Mouse (Mus musculus) heart, embryonic 16.5 days (tissue): ENCODE results near the gene Rab19. TPM values are rescaled to one million over a fixed set of nuclear protein-coding genes. Genes with fewer than 3 reads are reported as not detected.
"Not testable (repeated sequence)": the region's sequence is repeated elsewhere in the genome, so short reads cannot be mapped to it uniquely, and the experiment has no call there.

Source experiments
- ATAC-seq: fragments of 200-750 bp; cut with Nextera tagmentation; replicated peaks from 2 replicates; pipeline ENCODE4 v1.8.0; 2017; ENCODE audit warnings: moderate number of reproducible peaks; ENCODE audit not compliant: insufficient read depth, low FRiP score; ENCODE audit errors: extremely low read depth
- H3K27ac ChIP-seq: fragments of 300-500 bp; sonication (generic); 2 replicates; pipeline ENCODE4 v1.5.1; 2014; ENCODE audit warnings: mild to moderate bottlenecking, low read length, control low read depth, moderate library complexity
- H3K27me3 ChIP-seq: fragments of 300-500 bp; sonication (generic); 2 replicates; pipeline ENCODE4 v1.6.1; 2014; ENCODE audit warnings: low read length, mixed read lengths; ENCODE audit not compliant: control insufficient read depth, insufficient read depth
- H3K36me3 ChIP-seq: fragments of 300-500 bp; sonication (generic); 2 replicates; pipeline ENCODE4 v1.6.1; 2014; ENCODE audit not compliant: control insufficient read depth, insufficient read depth
- H3K4me1 ChIP-seq: fragments of 300-500 bp; sonication (generic); 2 replicates; pipeline ENCODE4 v1.6.1; 2014; ENCODE audit warnings: low read length, mixed read lengths; ENCODE audit not compliant: control insufficient read depth, insufficient read depth
- H3K4me2 ChIP-seq: fragments of 300-500 bp; sonication (generic); 2 replicates; pipeline ENCODE4 v1.6.1; 2014; ENCODE audit warnings: low read depth, mild to moderate bottlenecking, control low read depth, low read length
- H3K4me3 ChIP-seq: fragments of 300-500 bp; sonication (generic); 2 replicates; pipeline ENCODE4 v1.5.1; 2014; ENCODE audit warnings: mild to moderate bottlenecking, control low read depth, low read length
- H3K9ac ChIP-seq: fragments of 300-500 bp; sonication (generic); 2 replicates; pipeline ENCODE4 v1.6.1; 2014; ENCODE audit warnings: low read length, control low read depth
- H3K9me3 ChIP-seq: fragments of 300-500 bp; sonication (generic); replicated peaks from 2 replicates; pipeline ENCODE4 v1.6.1; 2016; ENCODE audit warnings: low read length; ENCODE audit not compliant: control insufficient read depth
- WGBS: fragments of 180-500 bp; shearing (Covaris S2); extraction: QIAGEN DNeasy Blood & Tissue Kit; methylation state at CpG from one replicate; pipeline ENCODE4 v1.1.7; 2014; 5-methylcytosine and 5-hydroxymethylcytosine counted together
- polyA plus RNA-seq: library from polyadenylated mRNA; unstranded; fragments of >200 nt; fragmentation: Nextera tagmentation; extraction: Ambion mirVana; gene quantifications from 2 replicates; pipeline ENCODE4 v1.2.1, GENCODE M21; 2015

Rab19 gene
- polyA plus RNA-seq, 1 experiment from 2014 or later, result 1.9 TPM

DNA sequence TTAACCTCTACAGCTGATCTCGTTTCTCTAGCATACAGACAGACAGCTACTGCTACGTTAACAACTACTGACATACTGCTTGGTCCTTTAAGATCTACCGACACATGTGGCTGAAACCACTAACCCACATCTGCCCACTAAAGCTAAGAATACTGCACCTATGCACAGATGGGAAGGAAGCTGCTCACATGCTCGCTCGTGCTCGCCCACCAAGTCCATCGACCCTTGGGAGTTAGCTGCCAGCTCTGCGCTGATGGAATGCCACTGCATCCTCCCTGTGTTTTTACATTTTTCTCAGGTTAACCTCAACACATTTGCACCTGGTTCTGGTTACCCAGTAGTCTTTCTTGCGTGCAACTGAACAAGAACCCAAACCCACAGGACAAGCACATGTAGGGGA, 17.4 kb downstream of the Rab19 start:
- Histone ChIP-seq H3K9me3 (no peaks in the 10 kb centered on the region), H3K4me3 (no peak overlapping the region), H3K27ac (no peak overlapping the region), H3K4me1 (no peaks in the 10 kb centered on the region), H3K27me3 (no peaks in the 10 kb centered on the region), H3K4me2 (no peak overlapping the region), H3K9ac (no peak overlapping the region), H3K36me3 (0 out of 2 replicates have a peak, but pooled peaks cover 2% of the 10 kb centered on the region)
- WGBS, result 85% methylated on average over 9 of the region's 9 CpGs
- ATAC-seq, result no peak

DNA sequence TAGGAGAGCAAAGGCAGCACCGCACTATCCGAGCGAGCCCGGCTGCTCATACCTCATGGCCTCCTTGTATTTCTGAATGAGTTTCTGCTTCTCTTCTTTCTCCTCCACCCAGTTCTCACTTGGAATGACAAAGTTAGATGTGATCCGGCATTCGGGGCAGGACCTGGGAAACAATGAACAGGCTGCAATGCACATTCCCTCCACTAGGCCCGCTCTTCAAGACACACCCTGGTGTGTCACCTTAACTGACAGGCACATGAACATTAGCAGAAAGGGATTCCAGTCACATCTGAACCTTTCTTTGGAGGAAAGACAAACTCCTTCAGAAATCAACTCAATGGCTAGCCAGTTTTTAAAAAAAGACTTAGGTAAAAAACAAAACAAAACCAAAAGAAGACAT, 19.4 kb downstream of the Rab19 start:
- ATAC-seq, result no peak
- WGBS, result 72% methylated on average over 7 of the region's 7 CpGs

DNA sequence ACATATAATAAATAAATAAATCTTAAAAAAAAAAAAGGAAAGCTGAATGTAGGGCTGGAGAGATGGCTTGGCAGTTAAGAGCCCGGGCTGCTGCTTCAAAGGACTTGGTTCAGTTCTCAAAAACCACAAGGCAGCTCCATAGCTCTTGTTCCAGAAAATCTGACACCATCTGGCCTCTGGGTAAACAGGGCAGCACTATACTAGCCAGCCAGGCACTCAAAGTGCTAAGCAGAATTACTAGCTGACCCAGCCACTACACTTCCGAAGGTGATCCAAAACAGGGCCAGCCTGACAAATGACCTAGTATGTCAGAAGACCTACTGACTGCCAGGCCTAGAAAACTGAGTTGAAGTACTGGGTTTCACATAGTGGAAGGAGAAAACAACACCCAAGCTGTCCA, 22.2 kb downstream of the Rab19 start:
- no peaks in the 10 kb centered on the region for H3K9me3 ChIP-seq
- H3K4me3 ChIP-seq, result no peak overlapping the region
- no peak overlapping the region for H3K27ac ChIP-seq
- no peaks in the 10 kb centered on the region for H3K4me1 ChIP-seq
- 85% methylated on average over 2 of the region's 2 CpGs for WGBS
- H3K4me2 ChIP-seq, result no peak overlapping the region
- H3K9ac ChIP-seq, result no peak overlapping the region
- H3K36me3 ChIP-seq, result peaks cover 8% of the 10 kb centered on the region; the same call in 1 of the 2 replicates
- no peaks in the 10 kb centered on the region for H3K27me3 ChIP-seq
- no peak for ATAC-seq

More for the DNA sequence above, 19.4 kb downstream of the Rab19 start:
- H3K27ac ChIP-seq, result no peak overlapping the region
- H3K4me3 ChIP-seq, result no peak overlapping the region
- H3K4me1 ChIP-seq, result no peaks in the 10 kb centered on the region
- no peak overlapping the region for H3K4me2 ChIP-seq
- H3K9me3 ChIP-seq, result no peaks in the 10 kb centered on the region
- no peak overlapping the region for H3K9ac ChIP-seq
- H3K36me3 ChIP-seq, result peaks cover 8% of the 10 kb centered on the region; the same call in 1 of the 2 replicates
- no peaks in the 10 kb centered on the region for H3K27me3 ChIP-seq

DNA sequence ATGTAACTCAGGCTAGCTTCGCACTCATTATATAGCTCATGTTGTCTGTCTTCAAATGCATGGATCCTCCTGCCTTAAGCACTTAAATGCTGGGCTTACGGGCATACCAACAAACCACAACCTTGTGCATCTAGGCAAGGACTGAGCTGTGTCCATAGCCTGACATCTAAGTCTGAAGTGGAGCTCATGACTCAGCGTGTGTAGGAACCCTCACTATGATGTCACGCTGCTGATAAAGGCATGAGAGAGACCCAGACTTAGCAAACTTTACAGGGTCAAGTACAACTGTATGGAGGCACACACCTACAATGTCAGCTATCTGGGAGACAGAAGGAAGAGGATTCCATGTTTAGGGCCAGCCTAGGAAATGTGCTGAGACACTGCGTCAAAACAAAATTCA, 25.5 kb downstream of the Rab19 start:
- no peak for ATAC-seq
- H3K27ac ChIP-seq, result no peak overlapping the region
- H3K27me3 ChIP-seq, result no peaks in the 10 kb centered on the region
- H3K36me3 ChIP-seq, result peaks cover 6% of the 10 kb centered on the region; the same call in 1 of the 2 replicates
- 76% methylated on average over 5 of the region's 5 CpGs for WGBS
- no peaks in the 10 kb centered on the region for H3K9me3 ChIP-seq
- H3K4me1 ChIP-seq, result no peaks in the 10 kb centered on the region
- no peak overlapping the region for H3K4me3 ChIP-seq
- no peak overlapping the region for H3K4me2 ChIP-seq
- no peak overlapping the region for H3K9ac ChIP-seq

DNA sequence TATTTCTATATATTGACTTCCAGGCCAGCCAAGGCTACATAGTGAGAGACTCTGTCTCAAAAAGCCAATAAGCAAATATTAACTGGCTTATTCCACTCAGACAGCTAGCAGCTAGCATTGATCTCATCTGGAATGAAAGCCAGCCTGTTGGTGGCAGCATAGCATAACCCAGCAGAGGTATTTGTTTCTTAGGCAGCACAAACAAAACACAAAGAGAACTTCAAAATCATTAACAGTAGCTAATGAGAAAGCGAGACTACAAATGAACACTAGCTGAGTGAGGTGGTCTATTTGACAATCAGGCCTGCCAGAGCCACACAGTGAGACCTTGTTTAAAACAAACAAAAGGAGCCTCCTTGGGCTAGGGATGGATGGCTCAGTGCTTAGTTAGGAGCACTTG, 33.1 kb downstream of the Rab19 start:
- no peak overlapping the region for H3K27ac ChIP-seq
- ATAC-seq, result no peak
- peaks cover 3% of the 10 kb centered on the region; the same call in 1 of the 2 replicates for H3K27me3 ChIP-seq
- H3K4me2 ChIP-seq, result no peak overlapping the region
- peaks cover 3% of the 10 kb centered on the region for H3K4me1 ChIP-seq
- H3K9me3 ChIP-seq, result no peaks in the 10 kb centered on the region
- 90% methylated on average over 1 of the region's 1 CpGs for WGBS
- H3K36me3 ChIP-seq, result no peaks in the 10 kb centered on the region
- no peak overlapping the region for H3K9ac ChIP-seq
- H3K4me3 ChIP-seq, result no peak overlapping the region

DNA sequence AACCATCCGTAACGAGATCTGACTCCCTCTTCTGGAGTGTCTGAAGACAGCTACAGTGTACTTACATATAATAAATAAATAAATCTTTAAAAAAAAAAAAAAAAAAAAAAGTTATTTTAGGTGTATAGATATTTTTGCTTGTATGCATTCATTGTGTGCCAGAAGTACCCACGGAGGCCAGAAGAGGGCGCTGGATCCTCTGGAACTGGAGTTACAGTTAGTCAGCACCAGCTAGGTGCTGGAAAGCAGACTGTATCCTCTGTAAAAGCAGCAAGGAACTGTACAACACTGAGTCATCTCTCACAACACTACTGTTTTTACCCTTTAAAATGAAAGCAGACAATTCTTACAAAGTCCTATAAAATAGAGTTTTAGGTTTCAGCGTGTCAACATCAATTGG, 34.8 kb downstream of the Rab19 start:
- Histone ChIP-seq H3K36me3 (no peaks in the 10 kb centered on the region), H3K4me2 (no peak overlapping the region), H3K9ac (no peak overlapping the region), H3K27me3 (peaks cover 3% of the 10 kb centered on the region; the same call in 1 of the 2 replicates), H3K4me3 (no peak overlapping the region), H3K27ac (no peak overlapping the region), H3K4me1 (peaks cover 7% of the 10 kb centered on the region), H3K9me3 (no peaks in the 10 kb centered on the region)
- 53% methylated on average over 3 of the region's 5 CpGs for WGBS
- ATAC-seq, result no peak

DNA sequence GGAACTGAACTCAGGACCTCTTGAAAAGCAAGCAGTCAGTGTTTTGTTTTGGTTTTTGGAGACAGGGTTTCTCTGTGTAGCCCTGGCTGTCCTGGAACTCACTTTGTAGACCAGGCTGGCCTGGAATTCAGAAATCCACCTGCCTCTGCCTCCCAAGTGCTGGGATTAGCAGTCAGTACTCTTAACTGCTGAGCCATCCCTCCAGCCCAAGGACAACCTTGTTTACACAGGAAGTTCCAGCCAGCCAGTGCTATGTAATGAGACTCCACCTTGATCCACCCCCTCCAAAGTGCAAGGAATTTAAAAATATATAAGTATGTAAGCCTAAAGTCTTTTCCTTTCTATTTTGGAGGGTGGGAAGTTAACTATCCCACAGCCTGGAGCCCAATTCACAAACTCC, 35.7 kb downstream of the Rab19 start:
- H3K4me1 ChIP-seq, H3K27ac ChIP-seq, H3K9me3 ChIP-seq, ATAC-seq, H3K27me3 ChIP-seq, H3K36me3 ChIP-seq, H3K9ac ChIP-seq, H3K4me2 ChIP-seq, H3K4me3 ChIP-seq: not testable (repeated sequence)

DNA sequence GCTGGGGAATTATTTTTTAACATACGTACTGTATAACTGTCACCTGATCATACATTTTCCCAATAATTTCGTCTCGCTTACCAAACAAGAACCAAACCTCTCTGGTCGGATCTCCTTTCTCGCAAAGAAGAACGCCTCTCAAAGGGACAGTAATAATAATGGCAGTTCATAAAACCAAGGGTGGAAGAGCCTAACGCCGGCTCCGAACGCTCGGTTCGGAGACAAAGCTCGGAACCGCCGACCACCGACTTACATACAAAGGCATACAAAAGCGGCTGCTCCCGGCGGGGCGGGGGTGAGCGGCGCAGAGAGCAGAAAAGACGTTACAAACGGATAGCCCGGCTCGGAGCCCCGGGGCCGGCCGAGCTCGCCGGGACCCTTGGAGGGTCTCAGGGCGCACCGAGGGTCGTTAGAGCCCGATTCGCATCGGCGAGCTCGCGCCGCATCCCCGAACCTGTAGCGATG, 38.4 kb downstream of the Rab19 start:
- ATAC-seq, result no peak
- H3K4me1 ChIP-seq, result peaks cover 7% of the 10 kb centered on the region
- H3K4me2 ChIP-seq, result peak overlapping the region; percentile 84
- H3K27ac ChIP-seq, result no peak overlapping the region
- peaks cover 9% of the 10 kb centered on the region for H3K27me3 ChIP-seq
- under 1% methylated on average over 43 of the region's 43 CpGs for WGBS
- H3K9me3 ChIP-seq, result no peaks in the 10 kb centered on the region
- H3K4me3 ChIP-seq, result peak overlapping the region; percentile 87
- H3K9ac ChIP-seq, result peak overlapping the region; percentile 83
- no peaks in the 10 kb centered on the region for H3K36me3 ChIP-seq

DNA sequence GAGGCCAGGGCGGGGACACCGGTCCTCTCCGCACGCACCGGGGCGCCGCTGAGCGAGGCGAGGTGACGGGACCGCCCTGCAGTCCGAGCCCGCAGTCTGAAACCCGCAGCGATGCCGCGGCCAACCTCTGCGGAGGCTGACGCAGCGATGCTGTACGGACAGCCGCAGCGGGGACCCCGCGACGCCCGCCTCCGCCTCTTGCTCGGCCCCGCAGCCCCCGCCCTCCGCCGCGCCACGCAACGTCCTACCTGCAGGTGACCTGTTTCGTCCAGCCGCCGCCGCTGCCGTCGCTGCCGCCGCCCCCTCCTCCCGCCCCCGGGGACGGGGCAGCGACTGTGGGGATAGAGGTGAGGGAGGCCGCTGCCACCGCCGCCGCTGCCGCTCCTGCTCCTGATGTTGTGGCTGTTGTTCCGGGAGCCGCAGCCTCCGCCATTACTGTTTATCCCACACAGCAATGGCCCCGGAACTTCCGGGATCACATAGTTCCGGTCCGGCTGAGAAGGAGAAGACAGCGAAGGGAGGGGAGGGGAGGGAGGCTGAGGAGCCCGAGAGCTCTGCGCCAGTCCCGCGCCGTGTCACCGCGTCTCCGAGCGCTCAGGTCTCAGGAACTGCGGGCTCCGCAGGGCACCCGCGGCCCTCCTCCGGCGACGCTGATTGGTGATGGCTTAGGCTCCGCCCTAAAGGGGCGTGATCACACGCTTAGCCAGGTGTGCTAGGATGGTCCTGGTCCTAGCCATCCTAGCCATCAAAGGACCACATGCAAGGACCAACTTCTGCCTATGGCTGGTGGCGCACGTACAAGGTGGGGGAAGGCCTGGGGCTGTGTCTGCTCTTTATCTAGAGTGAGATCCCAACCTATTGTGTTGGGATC, 39.1 kb downstream of the Rab19 start, which contains the start of gene Mkrn1:
Gene Mkrn1, minus strand, starts transcription at position 612 of the 871 bp plus-strand sequence.
- peak; percentile 86 for ATAC-seq
- H3K27ac ChIP-seq, result peak within 1 kb of the TSS; percentile 41; the same call in 1 of the 2 replicates
- peaks cover 9% of the 10 kb centered on the region for H3K27me3 ChIP-seq
- peak within 1 kb of the TSS; percentile 84 for H3K4me2 ChIP-seq
- H3K4me1 ChIP-seq, result peaks cover 7% of the 10 kb centered on the region
- peak within 1 kb of the TSS; percentile 87 for H3K4me3 ChIP-seq
- H3K9ac ChIP-seq, result peak within 1 kb of the TSS; percentile 83
- no peaks in the 10 kb centered on the region for H3K36me3 ChIP-seq
- no peaks in the 10 kb centered on the region for H3K9me3 ChIP-seq
- under 1% methylated on average over 73 of the region's 82 CpGs for WGBS
